Mouse (Mus musculus) MEL-GATA-1-ER (cell line): ENCODE results near the gene Cldn7.
"Not testable (repeated sequence)": the region's sequence is repeated elsewhere in the genome, so short reads cannot be mapped to it uniquely, and the experiment has no call there.

ENCODE experiments used
- DNase-seq: peaks from one replicate; pipeline ENCODE4 v3.0.0-alpha.2; 2012; ENCODE audit warnings: low read depth; ENCODE audit errors: extremely low read depth

Cldn7 gene

GRCm38 (mm10) chr11:69964650-69965270, at the start of gene Cldn7:
Cldn7 (plus strand) TSS chr11:69964779.
- no peak for DNase-seq

GRCm38 (mm10) chr11:69914917-69915430, 49.6 kb upstream of the Cldn7 start:
- no peak for DNase-seq

GRCm38 (mm10) chr11:69915667-69916627, 48.6 kb upstream of the Cldn7 start:
- DNase-seq: peak; percentile 77

GRCm38 (mm10) chr11:69916652-69917378, 47.8 kb upstream of the Cldn7 start:
- not testable (repeated sequence) for DNase-seq

- DNase-seq: no peak
Measured at GRCm38 (mm10) chr11:69917379-69917948, 47.1 kb upstream of the Cldn7 start.

GRCm38 (mm10) chr11:69918118-69918517, 46.5 kb upstream of the Cldn7 start:
- no peak for DNase-seq

GRCm38 (mm10) chr11:69919053-69919452, 45.5 kb upstream of the Cldn7 start:
- no peak for DNase-seq

- DNase-seq: peak; percentile 87
Measured at GRCm38 (mm10) chr11:69919661-69920265, 44.8 kb upstream of the Cldn7 start.

- DNase-seq: no peak
Measured at GRCm38 (mm10) chr11:69920266-69921031, 44.1 kb upstream of the Cldn7 start.

- DNase-seq: peak; percentile 99
Measured at GRCm38 (mm10) chr11:69921114-69922011, 43.2 kb upstream of the Cldn7 start, which contains the start of gene Eif5a. Eif5a (minus strand) TSS chr11:69921958.

GRCm38 (mm10) chr11:69922012-69922756, 42.4 kb upstream of the Cldn7 start:
- DNase-seq: no peak

GRCm38 (mm10) chr11:69922796-69923195, 41.8 kb upstream of the Cldn7 start:
- DNase-seq: no peak

- DNase-seq: no peak
Measured at GRCm38 (mm10) chr11:69927501-69927900, 37.1 kb upstream of the Cldn7 start.

- no peak for DNase-seq
Measured at GRCm38 (mm10) chr11:69929712-69930111, 34.9 kb upstream of the Cldn7 start.

- DNase-seq: not testable (repeated sequence)
Measured at GRCm38 (mm10) chr11:69930176-69930575, 34.4 kb upstream of the Cldn7 start.

- DNase-seq: peak; percentile 98
Measured at GRCm38 (mm10) chr11:69930967-69931537, 33.5 kb upstream of the Cldn7 start.

- no peak for DNase-seq
Measured at GRCm38 (mm10) chr11:69931769-69932168, 32.8 kb upstream of the Cldn7 start.

- DNase-seq: no peak
Measured at GRCm38 (mm10) chr11:69932254-69932653, 32.3 kb upstream of the Cldn7 start.
